Mouse (Mus musculus) v-Abl transformed pro-B cells (cell line): ENCODE results near the gene Glra1.

ENCODE experiments used
- in situ Hi-C, 2 experiments: fragments of 400-800 bp; cut with MboI; formaldehyde crosslinking; loops; one replicate each; pipeline ENCODE4 v1.15.1; 2025; ENCODE audit not compliant: unreplicated experiment in 2 of 2

Glra1 gene

DNA sequence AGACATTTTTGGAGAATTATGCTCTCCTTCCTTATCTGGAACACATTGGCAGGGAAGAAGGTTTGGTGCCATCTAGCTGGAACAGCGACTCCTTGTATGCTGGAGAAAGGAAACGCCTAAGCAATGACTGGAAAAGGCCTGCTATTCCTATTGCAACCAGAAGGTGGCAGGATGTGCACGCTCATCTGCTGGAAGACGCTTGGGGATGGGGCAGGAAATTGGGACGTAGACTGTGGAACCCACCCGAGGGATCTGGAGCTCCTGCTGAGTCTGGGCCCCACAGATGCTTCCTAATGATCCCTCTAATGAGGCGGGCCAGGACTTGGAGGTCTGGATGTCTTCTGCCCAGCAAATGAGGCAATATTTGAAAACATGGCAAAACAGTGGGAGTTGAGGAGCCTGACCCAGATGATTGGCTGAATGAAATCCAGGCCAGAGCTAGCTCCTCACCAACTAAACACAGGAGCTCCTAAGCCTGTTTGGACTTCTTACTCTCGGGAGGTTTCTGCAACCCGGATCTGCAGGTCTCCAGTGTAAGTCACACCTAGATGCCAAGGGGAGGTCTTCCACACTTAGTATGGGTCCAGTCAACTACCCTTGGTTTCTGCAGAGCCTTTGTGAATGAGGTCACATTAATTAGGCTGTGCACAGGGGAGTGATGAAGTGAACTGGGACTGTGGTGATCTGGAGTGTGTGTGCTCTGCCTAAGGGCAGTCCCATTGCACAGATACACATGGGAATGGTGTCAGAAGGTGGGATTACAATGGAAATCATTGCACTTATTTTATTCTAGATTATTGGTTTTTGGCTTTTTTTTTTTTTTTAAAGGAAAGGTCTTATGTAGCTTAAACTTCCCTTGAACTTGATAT is 89.0 kb downstream of the Glra1 start:
- in situ Hi-C loops = loop anchor here in 1 of 2 experiments (25.0 kb wide), 1 partner anchor 1943 kb away; no protein-coding TSS in a partner anchor

DNA sequence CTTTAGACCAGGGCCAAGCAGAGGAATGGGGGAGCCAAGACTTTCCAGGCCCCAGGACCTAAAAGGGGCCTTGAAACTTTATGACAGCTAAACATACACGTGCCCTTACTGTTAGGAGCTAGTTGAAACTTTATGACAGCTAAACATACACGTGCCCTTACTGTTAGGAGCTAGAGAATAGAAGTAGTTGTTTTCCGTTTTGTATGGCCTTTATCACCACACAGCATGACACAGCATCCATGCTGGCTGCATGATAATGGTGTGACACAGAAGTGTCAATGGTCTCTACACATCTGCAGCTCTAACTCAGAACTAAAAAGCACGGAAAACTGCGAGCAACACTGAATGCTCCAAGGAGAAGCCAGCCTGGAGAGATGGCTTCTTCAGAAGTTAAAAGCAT is 90.3 kb downstream of the Glra1 start:
- in situ Hi-C loops = loop anchor here in 1 of 2 experiments (25.0 kb wide), 1 partner anchor 1945 kb away; no protein-coding TSS in a partner anchor

DNA sequence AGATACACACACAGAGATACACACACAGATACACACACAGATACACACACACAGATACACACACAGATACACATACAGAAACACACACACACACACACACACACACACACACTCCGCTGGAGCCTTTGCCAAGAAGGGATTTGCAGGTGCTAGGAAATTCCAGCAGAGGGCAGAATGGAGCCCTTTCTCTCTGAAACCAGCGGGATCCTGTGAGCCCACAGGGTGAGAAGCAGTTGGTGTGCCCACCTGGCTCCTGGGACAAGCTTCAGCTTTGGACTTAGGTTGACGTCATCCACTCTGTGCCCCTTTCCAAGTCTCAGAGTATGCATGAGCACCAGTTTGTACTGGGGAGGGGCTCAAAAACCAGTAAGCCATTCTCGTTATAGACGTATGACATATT is 96.6 kb downstream of the Glra1 start:
- in situ Hi-C loops = loop anchor here in 1 of 2 experiments (25.0 kb wide), 1 partner anchor 1951 kb away; no protein-coding TSS in a partner anchor

DNA sequence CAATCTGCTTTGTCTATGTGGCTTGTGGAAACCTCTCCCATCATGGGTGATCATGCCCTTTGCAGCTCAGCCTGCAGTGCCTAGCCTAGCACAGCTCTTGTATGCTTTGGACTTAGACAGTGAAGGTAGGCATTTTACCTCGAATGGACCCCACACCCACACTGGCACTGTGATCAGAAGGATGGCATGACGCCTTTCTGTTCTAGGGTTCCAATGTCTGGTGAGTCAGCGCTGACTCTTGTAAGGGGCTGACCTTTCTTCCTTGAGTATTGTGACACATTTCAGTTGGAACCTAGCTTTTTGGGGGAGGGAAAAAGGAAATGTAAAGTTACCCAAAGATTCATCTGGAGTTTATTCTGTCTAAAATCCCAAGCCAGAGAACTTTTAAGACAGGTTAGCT is 102.5 kb downstream of the Glra1 start:
- in situ Hi-C loops = loop anchor here in 1 of 2 experiments (25.0 kb wide), 1 partner anchor 1957 kb away; no protein-coding TSS in a partner anchor

DNA sequence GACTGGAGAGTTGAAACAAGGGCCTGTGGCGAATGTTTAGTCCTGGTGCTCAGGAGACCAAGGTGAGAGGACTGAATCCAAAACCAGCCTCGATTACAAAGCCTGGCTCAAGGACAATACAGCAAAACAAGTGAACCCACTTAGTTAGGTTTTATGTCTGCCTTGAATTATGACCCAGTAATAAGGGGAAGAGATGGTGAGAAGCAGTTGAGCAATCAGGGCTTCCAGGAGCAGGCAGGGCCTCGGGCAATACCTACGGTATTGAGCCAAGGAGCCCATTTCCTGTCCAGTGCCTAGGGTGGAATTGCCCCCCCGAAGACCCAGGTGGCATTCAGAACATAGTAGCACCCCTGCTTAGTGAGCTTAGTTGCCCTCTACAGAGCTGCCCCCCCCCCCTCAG is 105.1 kb downstream of the Glra1 start:
- in situ Hi-C loops = loop anchor here in 1 of 2 experiments (25.0 kb wide), 1 partner anchor 1959 kb away; no protein-coding TSS in a partner anchor

DNA sequence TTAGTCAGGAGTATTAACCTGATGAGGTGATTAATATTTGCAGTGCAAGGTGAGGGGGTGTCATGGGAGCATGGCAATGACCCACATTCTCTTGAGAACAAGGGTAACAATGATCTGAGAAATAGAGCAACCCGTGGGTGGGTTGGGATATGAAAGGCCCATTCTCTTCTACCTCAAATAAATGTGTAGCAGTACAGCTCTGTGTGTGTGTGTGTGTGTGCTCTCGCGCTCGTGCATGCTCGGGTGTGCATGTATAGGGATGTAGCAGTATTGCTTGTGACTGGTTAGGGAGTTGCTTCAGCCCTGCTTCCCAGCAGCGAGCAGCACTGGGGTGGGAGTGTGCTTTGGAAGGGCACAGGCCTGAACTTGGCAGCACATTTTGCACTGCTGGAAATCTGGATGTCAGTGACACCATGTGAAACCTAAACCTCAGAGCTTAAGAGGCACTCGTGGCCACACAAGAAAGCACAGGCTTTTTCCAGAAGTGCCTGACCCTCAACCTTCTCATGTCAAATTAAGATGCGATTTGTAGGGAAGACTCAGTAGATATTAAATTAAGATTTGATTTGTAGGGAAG is 106.0 kb downstream of the Glra1 start:
- in situ Hi-C loops = loop anchor here in 1 of 2 experiments (25.0 kb wide), 1 partner anchor 1960 kb away; no protein-coding TSS in a partner anchor

DNA sequence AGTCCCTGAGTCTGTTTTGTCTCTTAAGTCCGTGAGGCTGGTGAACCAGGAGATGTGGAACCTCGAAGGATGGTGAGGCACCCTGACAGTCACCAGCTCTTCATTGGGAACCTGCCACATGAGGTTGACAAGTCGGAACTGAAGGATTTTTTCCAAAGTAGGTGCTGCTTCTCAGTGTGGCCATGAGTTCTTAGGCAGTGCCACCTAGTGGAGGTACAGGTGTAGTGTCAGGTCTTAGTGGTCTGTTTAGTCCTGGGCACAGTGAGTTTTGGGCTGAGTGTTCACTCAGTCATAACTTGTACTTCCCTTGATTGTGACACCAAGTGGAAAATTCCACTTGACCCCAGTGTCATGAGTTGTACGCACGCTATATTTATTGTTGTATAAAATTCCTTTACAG is 110.1 kb downstream of the Glra1 start:
- in situ Hi-C loops = loop anchor here in 1 of 2 experiments (5.0 kb wide), 1 partner anchor 41 kb away; no protein-coding TSS in a partner anchor

DNA sequence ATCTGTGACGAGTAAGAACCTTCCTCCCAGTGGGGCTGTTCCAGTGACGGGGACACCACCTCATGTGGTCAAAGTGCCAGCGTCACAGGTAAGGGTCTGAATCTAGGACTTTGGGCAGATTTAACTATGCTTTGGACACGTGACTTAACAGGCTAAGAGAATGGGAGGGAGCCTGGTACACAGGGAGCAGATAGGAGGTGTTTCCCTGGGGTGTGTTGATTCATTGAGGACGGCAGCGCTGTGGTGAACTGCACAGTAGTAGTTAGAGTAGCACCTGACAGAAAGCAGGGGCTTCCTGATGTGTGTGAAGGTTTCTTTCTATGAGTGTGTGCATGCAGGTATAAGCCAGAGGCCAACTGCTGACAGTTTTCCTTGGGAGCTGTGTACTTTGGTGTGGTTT is 111.8 kb downstream of the Glra1 start:
- in situ Hi-C loops = loop anchor here in 1 of 2 experiments (5.0 kb wide), 1 partner anchor 39 kb away; no protein-coding TSS in a partner anchor

DNA sequence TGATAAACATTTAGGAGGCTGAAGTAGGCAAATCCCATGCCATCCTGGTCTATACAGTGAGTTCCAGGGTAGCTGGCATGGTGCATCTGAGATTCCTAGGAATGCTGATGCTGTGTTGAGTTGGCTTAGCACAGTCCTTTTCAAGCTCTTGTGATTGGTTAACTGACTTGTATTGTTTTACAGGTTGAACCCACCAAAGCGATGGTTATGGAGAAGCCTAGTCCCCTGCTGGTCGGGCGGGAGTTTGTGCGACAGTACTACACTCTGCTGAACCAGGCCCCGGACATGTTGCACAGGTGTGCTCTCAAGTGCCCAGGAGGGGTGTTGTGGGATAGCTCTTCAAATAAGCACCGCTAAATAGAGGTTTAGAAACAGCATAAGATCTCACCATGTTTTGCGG is 122.6 kb downstream of the Glra1 start:
- in situ Hi-C loops = no loop called here

DNA sequence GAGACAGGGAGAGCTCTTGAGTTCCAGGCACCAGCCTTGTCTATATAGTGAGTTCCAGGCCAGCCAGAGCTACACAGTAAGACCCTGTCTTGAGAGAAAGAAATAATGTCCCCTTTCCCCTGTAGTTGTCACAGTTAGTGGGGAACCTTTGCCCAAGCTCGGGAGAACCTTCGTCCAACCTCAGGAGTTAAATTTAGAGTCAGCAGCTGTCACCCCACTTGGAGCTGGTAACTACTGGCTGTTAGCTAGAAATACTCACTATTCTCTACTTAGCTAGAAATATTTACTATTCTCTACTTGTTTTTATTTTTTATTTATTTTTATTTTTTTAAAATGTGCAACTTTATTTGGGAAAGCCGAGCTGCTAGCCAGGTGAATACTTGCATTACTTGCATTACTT is 134.8 kb downstream of the Glra1 start:
- in situ Hi-C loops = no loop called here

GRCm38 (mm10) chr11:55471467-55471866 is 136.5 kb downstream of the Glra1 start:
- in situ Hi-C loops = no loop called here

- in situ Hi-C loops = no loop called here
Measured at GRCm38 (mm10) chr11:55470761-55471160, 137.2 kb downstream of the Glra1 start.

GRCm38 (mm10) chr11:55469923-55470691 is 137.9 kb downstream of the Glra1 start:
- in situ Hi-C loops = loop anchor here in 1 of 2 experiments (10.0 kb wide), 1 partner anchor 595 kb away; no protein-coding TSS in a partner anchor

DNA sequence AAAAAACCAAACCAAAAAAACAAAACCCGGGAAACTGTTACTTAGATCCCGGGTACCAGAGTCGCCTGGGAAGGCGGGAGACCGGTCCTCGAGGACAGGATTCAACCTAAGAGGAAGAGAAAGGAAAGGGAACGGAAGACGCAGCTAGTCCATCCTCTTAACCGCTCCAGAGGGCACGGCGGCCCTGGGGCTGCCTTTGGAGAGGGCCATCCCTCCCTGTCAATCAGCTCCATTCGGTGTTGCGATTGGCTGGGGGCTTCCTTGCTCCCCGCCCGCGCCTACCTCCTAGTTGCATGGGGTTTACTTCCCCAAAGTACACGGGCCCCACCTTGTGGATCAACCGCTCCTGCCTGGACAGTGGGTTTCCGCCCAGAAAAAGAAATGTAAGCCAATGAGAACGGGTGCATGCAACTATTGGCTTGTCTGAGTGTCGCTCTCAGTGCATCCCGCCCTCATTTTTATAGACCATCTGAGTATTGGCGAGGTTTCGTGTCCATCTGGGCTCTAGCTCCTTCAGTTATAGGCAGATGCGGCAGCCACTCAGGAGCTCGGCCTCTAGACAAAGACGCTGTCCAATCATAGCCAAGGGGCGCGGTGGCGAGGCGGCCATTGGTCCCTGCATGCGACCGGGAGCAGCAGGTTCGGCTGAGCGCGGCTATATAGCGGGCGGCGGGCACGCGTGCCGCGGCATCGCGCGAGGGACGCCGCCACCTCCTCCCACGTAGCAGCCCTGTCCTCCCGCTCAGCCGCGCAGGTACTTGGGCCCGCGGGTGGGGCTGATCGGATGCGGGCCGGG is 138.8 kb downstream of the Glra1 start, which contains the start of gene G3bp1:
Gene G3bp1, plus strand, starts transcription at position 638 of the 796 bp plus-strand sequence.
- in situ Hi-C loops = loop anchor here in 1 of 2 experiments (10.0 kb wide), 1 partner anchor 594 kb away; no protein-coding TSS in a partner anchor

GRCm38 (mm10) chr11:55468611-55469047 is 139.4 kb downstream of the Glra1 start:
- in situ Hi-C loops = loop anchor here in 1 of 2 experiments (10.0 kb wide), 1 partner anchor 594 kb away; no protein-coding TSS in a partner anchor

GRCm38 (mm10) chr11:55468012-55468411 is 140.0 kb downstream of the Glra1 start:
- in situ Hi-C loops = loop anchor here in 1 of 2 experiments (10.0 kb wide), 1 partner anchor 593 kb away; no protein-coding TSS in a partner anchor

- in situ Hi-C loops = loop anchor here in 1 of 2 experiments (10.0 kb wide), 1 partner anchor 590 kb away; no protein-coding TSS in a partner anchor
Measured at GRCm38 (mm10) chr11:55465177-55465576, 142.8 kb downstream of the Glra1 start.

- in situ Hi-C loops = loop anchor here in 1 of 2 experiments (10.0 kb wide), 1 partner anchor 590 kb away; no protein-coding TSS in a partner anchor
Measured at GRCm38 (mm10) chr11:55464707-55465106, 143.3 kb downstream of the Glra1 start.
